Mouse (Mus musculus): ENCODE results near the gene Mfap2.

The Mfap2 gene

DNA sequence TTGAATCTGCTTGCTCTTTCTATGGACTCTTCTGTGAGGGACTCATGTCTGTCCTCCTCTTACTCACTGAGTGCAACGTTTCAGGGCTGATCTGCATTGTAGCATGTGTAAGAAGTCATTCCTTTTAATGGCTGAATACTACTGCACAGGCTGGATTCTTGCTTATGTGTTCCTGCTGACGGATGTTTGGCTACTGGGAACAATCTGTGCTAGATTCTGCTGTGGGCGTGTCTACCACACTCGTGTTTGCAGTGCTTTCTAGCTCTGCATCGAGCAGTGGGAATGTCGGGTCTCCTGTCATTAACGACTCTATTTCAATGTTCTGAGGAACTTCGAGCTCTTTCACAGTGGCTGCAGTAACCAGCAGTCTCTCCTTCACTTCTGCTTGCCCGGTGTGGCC is 13.8 kb downstream of the Mfap2 start:
- in situ Hi-C loops (cut with MboI, MseI): no loop called here

DNA sequence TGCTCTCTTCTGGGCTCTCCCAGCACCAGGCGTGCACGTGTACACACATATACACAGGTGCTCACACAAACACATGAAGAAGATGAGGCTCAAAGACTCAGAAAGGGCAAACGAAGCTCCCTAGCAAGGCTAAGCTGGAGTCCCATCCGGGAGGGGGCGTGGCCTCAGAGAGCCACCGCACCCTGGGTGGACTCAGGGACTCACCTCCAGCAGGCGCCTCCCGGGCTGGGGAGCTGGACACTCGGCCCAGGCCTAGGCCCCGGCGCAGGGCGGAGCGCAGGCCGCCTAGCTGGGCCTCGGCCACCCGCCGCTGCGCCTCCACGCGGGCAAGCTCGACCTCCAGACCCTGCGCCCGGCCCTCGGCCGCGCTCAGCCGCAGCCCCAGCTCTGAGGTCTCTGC is 14.8 kb downstream of the Mfap2 start:
- in situ Hi-C loops (cut with MboI, MseI): no loop called here

- in situ Hi-C loops (cut with MboI, MseI): no loop called here
Measured at GRCm38 (mm10) chr4:141030541-141031206, 20.5 kb downstream of the Mfap2 start.

GRCm38 (mm10) chr4:141031733-141032132 is 21.5 kb downstream of the Mfap2 start:
- in situ Hi-C loops (cut with MboI, MseI): no loop called here

DNA sequence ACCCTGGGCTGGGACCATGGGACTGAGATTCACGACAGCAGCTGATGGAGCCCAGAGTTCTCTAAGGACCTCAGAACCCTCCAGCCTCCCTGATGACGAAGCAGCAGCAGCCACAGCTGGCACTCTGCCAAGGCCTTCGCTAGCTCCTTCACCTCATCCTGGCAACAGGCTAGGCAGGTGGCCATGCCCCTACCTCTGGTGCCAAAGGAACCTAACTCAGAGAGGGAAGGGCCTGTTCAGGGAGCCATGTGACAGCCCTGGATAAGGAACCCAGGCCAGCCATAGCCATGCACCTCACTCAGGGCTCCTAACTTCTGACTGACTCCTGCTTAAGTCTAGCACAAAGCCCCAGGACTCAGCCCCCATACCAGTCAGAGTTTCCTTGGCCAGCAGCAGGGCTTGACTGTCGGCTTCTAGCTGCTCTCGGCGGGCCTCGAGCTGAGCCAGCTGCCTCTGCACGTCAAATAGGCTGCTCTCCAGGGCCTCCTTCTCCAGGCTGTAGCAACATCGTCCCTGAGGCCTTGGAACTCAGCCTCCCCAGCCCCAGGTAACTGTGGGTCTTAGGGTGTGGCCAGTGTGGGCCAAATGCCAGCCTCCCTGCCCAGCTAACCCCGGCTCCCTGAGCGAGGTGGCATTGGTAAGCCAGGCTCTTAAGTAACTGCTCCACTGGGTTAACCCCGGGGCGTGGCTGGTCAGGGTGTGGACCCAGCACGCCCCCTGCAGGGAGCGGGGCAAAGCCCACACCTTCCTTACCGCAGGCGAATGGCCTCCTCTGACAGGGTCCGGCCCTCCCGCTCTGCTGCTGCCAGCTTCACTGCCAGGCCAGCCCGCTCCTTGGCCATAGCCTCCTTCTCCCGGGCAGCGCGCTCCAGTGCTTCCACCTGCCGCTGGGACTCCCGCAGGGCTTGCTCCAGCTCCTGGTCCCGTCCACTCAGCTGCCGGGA is 23.7 kb downstream of the Mfap2 start:
- in situ Hi-C loops (cut with MboI, MseI): no loop called here

DNA sequence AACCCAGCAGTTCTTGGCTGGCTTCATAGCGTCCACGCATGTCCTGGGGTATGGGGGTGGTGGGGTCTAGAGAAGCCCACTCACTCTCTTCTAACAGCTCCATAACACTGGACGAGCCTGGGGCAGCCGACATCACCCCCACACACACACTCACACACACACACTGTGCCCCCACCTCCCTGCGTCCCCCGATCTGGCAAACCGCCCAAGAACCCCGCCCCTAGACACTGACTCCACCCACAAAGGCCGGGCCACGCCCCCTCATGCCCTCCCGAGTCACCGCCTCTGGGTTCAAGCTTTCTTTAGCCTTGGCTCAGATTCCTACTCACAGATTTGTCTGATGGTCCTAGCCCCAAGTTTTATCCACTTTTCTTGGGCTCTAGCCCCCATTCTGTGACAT is 30.9 kb downstream of the Mfap2 start:
- in situ Hi-C loops (cut with MboI, MseI): no loop called here

DNA sequence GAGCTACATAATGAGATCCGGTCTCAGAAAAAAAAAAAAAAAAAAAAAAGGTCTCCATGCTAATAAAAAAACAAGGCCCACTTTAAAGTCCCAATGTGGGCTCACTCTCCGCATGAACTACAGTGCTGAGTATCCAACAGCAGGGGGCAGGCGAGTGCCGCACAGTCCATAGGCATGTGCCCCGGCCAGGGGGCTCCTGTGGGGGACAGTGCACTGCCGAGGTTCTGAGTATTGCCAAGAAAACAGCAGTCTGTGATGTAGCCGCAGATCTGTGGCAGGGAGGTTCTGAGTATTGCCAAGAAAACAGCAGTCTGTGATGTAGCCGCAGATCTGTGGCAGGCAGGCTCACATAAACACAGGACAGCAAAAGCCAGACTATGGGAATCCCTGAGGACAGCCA is 34.6 kb downstream of the Mfap2 start:
- in situ Hi-C loops (cut with MboI, MseI): no loop called here

DNA sequence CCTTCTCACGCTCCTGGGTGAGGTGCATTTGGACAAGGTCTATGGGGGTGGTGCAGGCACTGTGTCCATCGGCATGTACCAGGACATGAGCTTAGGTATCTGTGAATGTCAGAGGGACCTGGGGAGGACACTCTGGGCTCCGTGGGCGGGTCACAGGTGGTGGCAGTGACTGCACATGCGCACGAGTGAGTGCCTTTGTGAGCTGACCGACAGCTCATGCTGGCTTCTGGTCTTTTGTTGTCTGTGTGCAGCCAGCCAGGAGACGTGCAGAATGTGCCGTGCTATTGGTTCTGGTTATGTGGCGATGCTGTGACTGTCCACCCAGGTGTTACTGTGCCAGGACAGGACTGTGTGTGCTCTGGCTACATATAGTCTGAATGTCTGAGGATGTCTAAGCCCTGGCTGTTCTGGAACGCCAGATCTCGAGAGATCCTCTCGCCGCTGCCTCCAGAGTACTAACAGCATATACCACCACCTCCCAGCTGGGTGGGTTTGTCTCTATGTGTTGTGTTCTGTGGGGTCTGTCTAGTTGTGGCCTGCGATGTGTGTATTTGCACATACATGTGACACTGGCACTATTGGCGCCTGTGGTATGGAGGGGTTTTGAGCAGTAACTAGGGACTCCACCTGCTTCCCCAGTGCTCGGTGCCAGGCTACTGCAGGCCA is 38.7 kb downstream of the Mfap2 start:
- in situ Hi-C loops (cut with MboI, MseI): no loop called here

GRCm38 (mm10) chr4:141049476-141049835 is 39.2 kb downstream of the Mfap2 start:
- in situ Hi-C loops (cut with MboI, MseI): no loop called here

DNA sequence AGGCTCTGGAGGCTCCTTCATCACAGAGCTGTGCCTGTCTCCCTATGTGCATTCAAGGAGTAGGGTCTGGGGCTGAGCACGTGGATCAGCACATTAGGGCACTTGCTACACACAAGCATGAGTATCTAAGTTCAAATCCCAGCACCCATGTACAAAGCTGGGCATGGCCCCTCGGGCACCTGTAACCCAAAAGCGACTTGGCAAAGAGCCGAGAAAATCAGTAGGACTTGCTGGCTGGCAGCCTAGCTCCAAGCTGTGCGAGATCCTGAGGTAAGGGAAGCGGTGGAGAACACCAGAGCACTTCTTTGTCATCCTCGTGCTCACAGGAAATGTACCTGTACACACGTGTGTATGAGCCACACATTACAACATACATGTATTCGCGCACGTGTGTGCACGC is 42.2 kb downstream of the Mfap2 start:
- in situ Hi-C loops (cut with MboI, MseI): no loop called here

GRCm38 (mm10) chr4:141053138-141053537 is 42.9 kb downstream of the Mfap2 start:
- in situ Hi-C loops (cut with MboI, MseI): no loop called here

- in situ Hi-C loops (cut with MboI, MseI): no loop called here
Measured at GRCm38 (mm10) chr4:141053568-141054161, 43.4 kb downstream of the Mfap2 start.

- in situ Hi-C loops (cut with MboI, MseI): no loop called here
Measured at GRCm38 (mm10) chr4:141056970-141057369, 46.8 kb downstream of the Mfap2 start.

- in situ Hi-C loops (cut with MboI, MseI): no loop called here
Measured at GRCm38 (mm10) chr4:141058835-141059234, 48.6 kb downstream of the Mfap2 start.

DNA sequence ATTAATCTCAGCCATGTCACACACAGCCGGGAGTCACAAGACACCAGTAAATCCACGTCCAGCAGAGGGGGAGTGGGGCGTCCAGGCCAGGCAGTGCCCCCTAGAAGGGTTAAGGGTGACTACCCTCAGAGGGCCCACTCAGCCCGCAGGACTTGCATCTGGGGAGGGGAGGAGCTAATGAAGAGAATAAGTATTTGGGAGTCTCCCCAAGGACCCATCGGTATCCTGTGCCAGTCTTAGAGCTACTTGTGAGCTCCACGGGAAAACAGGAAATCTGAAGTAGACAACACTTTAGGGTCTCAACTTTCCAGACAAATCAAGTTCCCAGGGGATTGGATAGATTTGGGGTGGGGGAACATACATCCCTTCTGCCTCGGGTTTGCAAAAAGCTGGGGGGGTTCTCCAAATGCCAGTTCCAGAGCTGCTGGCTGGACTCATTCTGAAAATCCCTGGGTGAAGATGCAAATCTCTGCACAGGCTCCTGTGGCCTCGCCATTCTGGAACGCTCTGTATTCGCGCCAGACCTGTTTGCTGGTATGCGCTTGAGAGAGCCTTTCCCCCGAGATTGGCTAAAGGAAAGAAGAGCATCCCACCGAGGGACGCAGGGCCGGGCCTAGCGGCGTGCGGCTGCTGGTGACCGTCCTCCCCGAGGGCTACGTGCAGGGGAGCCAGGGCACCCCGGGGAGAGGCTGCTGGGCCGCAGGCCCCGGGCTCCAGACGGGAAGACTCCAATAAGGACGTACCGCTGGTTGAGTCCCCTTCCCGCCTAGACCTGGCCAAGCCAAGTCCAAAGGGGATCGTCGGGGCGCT is 49.6 kb downstream of the Mfap2 start:
- in situ Hi-C loops (cut with MboI, MseI): loop anchor here in 1 of 2 experiments (5.0 kb wide), 1 partner anchor 73 kb away; the partner anchor contains the start of gene Atp13a2

- in situ Hi-C loops (cut with MboI, MseI): loop anchor here in 1 of 2 experiments (5.0 kb wide), 1 partner anchor 73 kb away; the partner anchor contains the start of gene Atp13a2
Measured at GRCm38 (mm10) chr4:141060426-141061301, 50.4 kb downstream of the Mfap2 start, which contains the start of gene Crocc. Gene Crocc, minus strand, starts transcription at chr4:141060550.

- in situ Hi-C loops (cut with MboI, MseI): loop anchor here in 1 of 2 experiments (5.0 kb wide), 1 partner anchor 77 kb away; the partner anchor contains the start of gene Atp13a2
Measured at GRCm38 (mm10) chr4:141064104-141064659, 54.0 kb downstream of the Mfap2 start.

GRCm38 (mm10) chr4:141065123-141065522 is 54.9 kb downstream of the Mfap2 start:
- in situ Hi-C loops (cut with MboI, MseI): no loop called here

Data from T-helper 17 cell (primary cell).